Mouse (Mus musculus) heart, postnatal 10 days (tissue): ENCODE results near the gene Acbd4. TPM values are rescaled to one million over a fixed set of nuclear protein-coding genes. Genes with fewer than 3 reads are reported as not detected.

Source experiments
- DNase-seq, 2 experiments: peaks; one replicate each; pipeline ENCODE4 v3.0.0; 2021
- intact Hi-C: fragments of 180-260 bp; cut with DNase I; formaldehyde crosslinking; loops from one replicate; pipeline ENCODE4 v1.15.1; 2025
- total RNA-seq, 2 experiments: library from RNA; stranded (reverse); gene quantifications; 2 replicates each; pipeline ENCODE4 v1.2.3; 2021

The Acbd4 gene
- total RNA-seq, 2 experiments from 2014 or later: 35.5 to 37.4 TPM

GRCm38 (mm10) chr11:103111301-103111700, 9.8 kb downstream of the Acbd4 start:
- DNase-seq: no peak
- intact Hi-C loops: no loop called here

- DNase-seq: peak; percentile 86
- intact Hi-C loops: no loop called here
These were observed 10.5 kb downstream of the Acbd4 start for GRCm38 (mm10) chr11:103111881-103112551.

- intact Hi-C loops: no loop called here
- DNase-seq: no peak
These were observed 11.1 kb downstream of the Acbd4 start for GRCm38 (mm10) chr11:103112552-103112912.

GRCm38 (mm10) chr11:103113005-103113404, 11.5 kb downstream of the Acbd4 start:
- intact Hi-C loops: no loop called here
- DNase-seq: peak in 1 of 2 experiments; percentile 42

- intact Hi-C loops: no loop called here
- DNase-seq: no peak
These were observed 12.3 kb downstream of the Acbd4 start for GRCm38 (mm10) chr11:103113771-103114170.

- intact Hi-C loops: no loop called here
- no peak for DNase-seq
These were observed 12.9 kb downstream of the Acbd4 start for GRCm38 (mm10) chr11:103114270-103114943.

- intact Hi-C loops: loop anchor here (1.0 kb wide), 1 partner anchor 13 kb away; no protein-coding TSS in a partner anchor
- DNase-seq: peak; percentile 88 to 89
These were observed 13.9 kb downstream of the Acbd4 start for GRCm38 (mm10) chr11:103115163-103116007.

GRCm38 (mm10) chr11:103116008-103116818, 14.7 kb downstream of the Acbd4 start, which contains the start of gene Hexim1:
Gene Hexim1, plus strand, starts transcription at chr11:103116231.
- DNase-seq: peak; percentile 100
- intact Hi-C loops: loop anchor here (1.0 kb wide), 1 partner anchor 14 kb away; no protein-coding TSS in a partner anchor

GRCm38 (mm10) chr11:103116959-103117590, 15.6 kb downstream of the Acbd4 start:
- peak; percentile 87 to 89 for DNase-seq
- intact Hi-C loops: loop anchor here (1.0 kb wide), 3 partner anchors 14 to 42 kb away; no protein-coding TSS in a partner anchor

- intact Hi-C loops: loop anchor here (1.0 kb wide), 2 partner anchors 14 to 42 kb away; no protein-coding TSS in a partner anchor
- DNase-seq: peak in 1 of 2 experiments; percentile 71
These were observed 16.1 kb downstream of the Acbd4 start for GRCm38 (mm10) chr11:103117591-103118009.

- no peak for DNase-seq
- intact Hi-C loops: no loop called here
These were observed 17.4 kb downstream of the Acbd4 start for GRCm38 (mm10) chr11:103118866-103119265.

- no peak for DNase-seq
- intact Hi-C loops: no loop called here
These were observed 18.1 kb downstream of the Acbd4 start for GRCm38 (mm10) chr11:103119609-103120008.

GRCm38 (mm10) chr11:103120315-103120714, 18.8 kb downstream of the Acbd4 start:
- intact Hi-C loops: no loop called here
- peak in 1 of 2 experiments; percentile 61 for DNase-seq

- peak; percentile 76 to 82 for DNase-seq
- intact Hi-C loops: loop anchor here (1.0 to 2.0 kb wide), 2 partner anchors 15 to 27 kb away; no protein-coding TSS in a partner anchor
These were observed 30.5 kb downstream of the Acbd4 start, which contains the start of gene Hexim2 for GRCm38 (mm10) chr11:103131701-103132575. Gene Hexim2, plus strand, starts transcription at chr11:103132429.

- intact Hi-C loops: loop anchor here (2.0 kb wide), 1 partner anchor 26 kb away; no protein-coding TSS in a partner anchor
- peak; percentile 100 for DNase-seq
These were observed 31.3 kb downstream of the Acbd4 start for GRCm38 (mm10) chr11:103132576-103133455.

GRCm38 (mm10) chr11:103133456-103134185, 32.1 kb downstream of the Acbd4 start:
- DNase-seq: no peak
- intact Hi-C loops: loop anchor here (2.0 kb wide), 1 partner anchor 25 kb away; no protein-coding TSS in a partner anchor

- no peak for DNase-seq
- intact Hi-C loops: no loop called here
These were observed 32.7 kb downstream of the Acbd4 start for GRCm38 (mm10) chr11:103134221-103134620.
